Mouse (Mus musculus): ENCODE measurements around the gene Scimp. TPM values are rescaled to one million over a fixed set of nuclear protein-coding genes. Genes with fewer than 3 reads are reported as not detected.
"Not testable (repeated sequence)": the region's sequence is repeated elsewhere in the genome, so short reads cannot be mapped to it uniquely, and the experiment has no call there.

The Scimp gene
- polyA plus RNA-seq, 2 experiments = 0.10 to 0.51 TPM

DNA sequence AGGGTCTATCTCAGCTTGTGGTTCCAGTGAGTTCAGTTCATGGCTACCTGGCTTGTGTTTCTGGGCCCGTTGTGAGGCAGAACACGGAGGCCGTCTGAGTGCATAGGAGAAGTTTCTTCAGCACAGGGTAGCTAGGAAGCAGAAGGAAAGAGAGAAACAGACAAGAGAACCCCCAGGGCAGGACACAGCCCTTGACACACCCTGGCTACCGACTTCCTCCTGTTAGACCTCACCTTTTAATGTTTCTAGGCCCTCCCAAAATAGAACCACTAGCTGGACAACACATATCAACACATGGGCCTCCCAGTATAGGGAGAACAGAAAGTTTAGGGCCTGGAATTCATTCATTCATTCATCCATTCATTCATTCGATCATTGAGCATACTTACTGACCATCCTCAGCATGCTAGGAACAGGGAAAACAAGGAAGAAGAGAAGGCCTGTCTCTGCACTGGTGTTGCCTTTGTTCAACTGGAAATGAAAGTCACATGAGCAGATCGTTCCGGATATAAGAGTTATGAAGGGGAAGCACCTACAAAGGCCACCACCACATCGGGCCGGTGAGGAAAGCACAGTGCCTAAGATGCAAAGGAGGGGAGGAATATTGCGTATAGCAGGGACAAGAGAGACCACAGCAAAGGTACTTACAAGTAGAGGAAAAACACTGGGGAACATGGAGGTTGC is 23.3 kb downstream of the Scimp start:
- Histone ChIP-seq H3K4me2 (ENCODE audit: low read depth) (no peak overlapping the region), H3K9ac (replicated peaks) (no peak overlapping the region), H3K4me3 (ENCODE audit: insufficient read depth in 1 of 2, low read depth in 2 of 2, low read length in 2 of 2) (no peak overlapping the region), H3K36me3 (replicated peaks; ENCODE audit: control insufficient read depth, insufficient read depth, low read depth) (no peaks in the 10 kb centered on the region), H3K9me3 (ENCODE audit: control insufficient read depth, low read length) (no peaks in the 10 kb centered on the region), H3K27me3 (ENCODE audit: control insufficient read depth, insufficient read depth, low read length) (no peaks in the 10 kb centered on the region), H3K4me1 (replicated peaks; ENCODE audit: control insufficient read depth in 2 of 2, insufficient read depth in 2 of 2, low read length in 1 of 2) (no peaks in the 10 kb centered on the region), H3K27ac (no peak overlapping the region)
- 59% methylated on average over 10 of the region's 10 CpGs for WGBS (ENCODE audit: insufficient replicate concordance)
- ATAC-seq (ENCODE audit: insufficient read depth) (no peak), DNase-seq (ENCODE audit: low read depth in 3 of 3, low spot score in 3 of 3) (no peak)
- no peak for TF ChIP-seq EP300 (IDR thresholded peaks at IDR 0.05; ENCODE audit: low read depth)
- no peak for TF ChIP-seq CTCF (IDR thresholded peaks at IDR 0.05; ENCODE audit: low read depth)

DNA sequence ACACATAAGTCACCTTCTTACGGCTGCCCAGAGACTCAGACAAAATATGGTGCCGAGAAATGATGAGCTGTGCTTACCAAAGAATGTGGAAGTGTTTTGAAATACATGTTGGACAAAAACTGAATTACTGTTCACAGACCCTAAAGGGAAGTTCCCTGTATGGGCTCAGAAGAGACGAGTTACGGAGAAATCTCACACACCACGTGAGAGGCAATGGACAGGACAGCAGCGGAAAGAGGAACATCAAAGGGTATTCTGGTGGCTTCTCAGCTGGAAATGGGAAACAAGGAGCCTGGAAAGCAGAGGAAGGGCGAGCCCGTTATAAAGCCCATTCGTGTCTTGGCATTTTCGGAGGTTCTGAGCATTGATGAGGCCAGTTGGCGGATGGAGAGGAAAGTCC is 25.3 kb downstream of the Scimp start:
- no peaks in the 10 kb centered on the region for H3K36me3 ChIP-seq (replicated peaks; ENCODE audit: control insufficient read depth, insufficient read depth, low read depth)
- H3K4me2 ChIP-seq (ENCODE audit: low read depth) = no peak overlapping the region
- WGBS (ENCODE audit: insufficient replicate concordance) = 37% methylated on average over 11 of the region's 11 CpGs
- ATAC-seq (ENCODE audit: insufficient read depth) (no peak), DNase-seq (ENCODE audit: low read depth in 3 of 3, low spot score in 3 of 3) (no peak)
- TF ChIP-seq EP300 (IDR thresholded peaks at IDR 0.05; ENCODE audit: low read depth) (no peak), CTCF (IDR thresholded peaks at IDR 0.05; ENCODE audit: low read depth) (no peak)
- no peaks in the 10 kb centered on the region for H3K9me3 ChIP-seq (ENCODE audit: control insufficient read depth, low read length)
- no peak overlapping the region for H3K4me3 ChIP-seq (ENCODE audit: insufficient read depth in 1 of 2, low read depth in 2 of 2, low read length in 2 of 2)
- H3K4me1 ChIP-seq (replicated peaks; ENCODE audit: control insufficient read depth in 2 of 2, insufficient read depth in 2 of 2, low read length in 1 of 2) = no peaks in the 10 kb centered on the region
- no peak overlapping the region for H3K27ac ChIP-seq
- H3K9ac ChIP-seq (replicated peaks) = no peak overlapping the region
- no peaks in the 10 kb centered on the region for H3K27me3 ChIP-seq (ENCODE audit: control insufficient read depth, insufficient read depth, low read length)

DNA sequence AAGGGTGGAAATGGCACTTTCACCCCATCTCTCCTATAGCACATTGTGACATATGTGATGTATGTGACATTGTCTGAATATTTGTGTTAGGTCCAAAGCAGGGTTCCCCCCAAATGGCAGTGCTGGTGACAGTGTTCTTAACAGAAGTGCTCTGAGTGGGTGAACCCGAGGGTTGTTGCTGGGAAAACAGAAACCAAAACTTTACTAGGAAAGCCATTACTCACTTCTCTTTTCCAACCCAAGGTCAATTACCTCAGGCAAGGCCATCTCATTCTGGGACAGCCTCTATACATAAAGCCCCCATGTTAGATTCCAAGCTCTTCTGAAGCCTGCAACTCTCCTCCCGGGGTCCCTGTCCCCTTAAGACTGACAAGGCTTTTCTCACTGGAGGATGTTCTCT is 26.5 kb downstream of the Scimp start:
- Histone ChIP-seq H3K9me3 (ENCODE audit: control insufficient read depth, low read length) (no peaks in the 10 kb centered on the region), H3K27me3 (ENCODE audit: control insufficient read depth, insufficient read depth, low read length) (no peaks in the 10 kb centered on the region), H3K4me1 (replicated peaks; ENCODE audit: control insufficient read depth in 2 of 2, insufficient read depth in 2 of 2, low read length in 1 of 2) (no peaks in the 10 kb centered on the region), H3K9ac (replicated peaks) (no peak overlapping the region), H3K27ac (no peak overlapping the region), H3K36me3 (replicated peaks; ENCODE audit: control insufficient read depth, insufficient read depth, low read depth) (no peaks in the 10 kb centered on the region), H3K4me2 (ENCODE audit: low read depth) (no peak overlapping the region), H3K4me3 (ENCODE audit: insufficient read depth in 1 of 2, low read depth in 2 of 2, low read length in 2 of 2) (no peak overlapping the region)
- no peak for DNase-seq (ENCODE audit: low read depth in 3 of 3, low spot score in 3 of 3)
- no peak for ATAC-seq (ENCODE audit: insufficient read depth)
- 29% methylated on average over 2 of the region's 2 CpGs for WGBS (ENCODE audit: insufficient replicate concordance)
- TF ChIP-seq CTCF (IDR thresholded peaks at IDR 0.05; ENCODE audit: low read depth) (no peak), EP300 (IDR thresholded peaks at IDR 0.05; ENCODE audit: low read depth) (no peak)

DNA sequence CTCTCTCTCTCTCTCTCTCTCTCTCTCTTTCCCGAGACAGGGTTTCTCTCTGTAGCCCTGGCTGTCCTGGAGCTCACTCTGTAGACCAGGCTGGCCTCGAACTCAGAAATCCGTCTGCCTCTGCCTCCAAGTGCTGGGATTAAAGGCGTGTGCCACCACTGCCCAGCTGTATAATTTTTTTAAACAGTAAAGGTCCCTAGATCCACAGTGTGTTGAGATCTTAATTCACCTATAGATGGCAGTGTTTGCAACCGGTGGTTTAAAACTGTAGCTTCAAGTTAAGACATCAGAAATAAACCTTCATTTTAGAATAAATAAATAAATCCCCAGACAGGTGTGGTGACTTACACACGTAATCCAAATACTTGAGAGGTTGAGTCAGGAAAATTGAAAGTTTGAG is 34.3 kb downstream of the Scimp start:
- not testable (repeated sequence) for H3K9ac ChIP-seq (replicated peaks); H3K27ac ChIP-seq; ATAC-seq (ENCODE audit: insufficient read depth); DNase-seq (ENCODE audit: low read depth in 3 of 3, low spot score in 3 of 3); H3K9me3 ChIP-seq (ENCODE audit: control insufficient read depth, low read length); H3K4me3 ChIP-seq (ENCODE audit: insufficient read depth in 1 of 2, low read depth in 2 of 2, low read length in 2 of 2); H3K4me1 ChIP-seq (replicated peaks; ENCODE audit: control insufficient read depth in 2 of 2, insufficient read depth in 2 of 2, low read length in 1 of 2); H3K4me2 ChIP-seq (ENCODE audit: low read depth); H3K36me3 ChIP-seq (replicated peaks; ENCODE audit: control insufficient read depth, insufficient read depth, low read depth); H3K27me3 ChIP-seq (ENCODE audit: control insufficient read depth, insufficient read depth, low read length)
- WGBS (ENCODE audit: insufficient replicate concordance) = 11% methylated on average over 6 of the region's 6 CpGs
- peak; percentile 24; the same call in 1 of the 2 replicates for TF ChIP-seq CTCF (IDR thresholded peaks at IDR 0.05; ENCODE audit: low read depth)

DNA sequence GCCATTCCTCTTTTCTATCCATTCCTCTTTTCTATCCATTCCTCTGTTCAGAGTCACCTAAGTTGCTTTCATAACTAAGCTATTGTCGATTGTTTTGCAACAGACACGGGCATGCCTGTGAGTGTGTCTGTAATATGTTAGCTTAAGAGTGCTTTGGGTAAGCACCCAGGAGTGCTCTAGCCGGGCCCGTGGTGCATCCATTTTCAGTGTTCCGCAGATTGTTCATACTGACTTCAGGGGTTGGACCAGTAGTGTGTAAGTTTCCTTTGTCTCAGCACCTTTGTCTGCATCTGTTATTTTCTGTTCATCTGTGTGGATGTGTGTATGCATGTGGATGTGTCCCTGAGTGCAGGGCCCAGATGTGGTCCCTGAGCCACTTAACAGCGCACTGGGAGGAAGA is 34.8 kb downstream of the Scimp start:
- Histone ChIP-seq H3K27ac (no peak overlapping the region), H3K4me1 (replicated peaks; ENCODE audit: control insufficient read depth in 2 of 2, insufficient read depth in 2 of 2, low read length in 1 of 2) (no peaks in the 10 kb centered on the region; a peak in 1 of 4 replicates), H3K4me3 (ENCODE audit: insufficient read depth in 1 of 2, low read depth in 2 of 2, low read length in 2 of 2) (no peak overlapping the region), H3K9ac (replicated peaks) (no peak overlapping the region), H3K9me3 (ENCODE audit: control insufficient read depth, low read length) (no peaks in the 10 kb centered on the region), H3K4me2 (ENCODE audit: low read depth) (no peak overlapping the region), H3K36me3 (replicated peaks; ENCODE audit: control insufficient read depth, insufficient read depth, low read depth) (no peaks in the 10 kb centered on the region), H3K27me3 (ENCODE audit: control insufficient read depth, insufficient read depth, low read length) (no peaks in the 10 kb centered on the region)
- no peak for ATAC-seq (ENCODE audit: insufficient read depth)
- no peak for TF ChIP-seq CTCF (IDR thresholded peaks at IDR 0.05; ENCODE audit: low read depth)
- TF ChIP-seq EP300 (IDR thresholded peaks at IDR 0.05; ENCODE audit: low read depth) = no peak
- WGBS (ENCODE audit: insufficient replicate concordance) = 54% methylated on average over 6 of the region's 6 CpGs
- DNase-seq (ENCODE audit: low read depth in 3 of 3, low spot score in 3 of 3) = no peak

Measured in liver, embryonic 14.5 days (tissue).